Mouse (Mus musculus) adrenal gland, postnatal 25 days (tissue): ENCODE measurements around the gene Iars2. TPM values are rescaled to one million over a fixed set of nuclear protein-coding genes. Genes with fewer than 3 reads are reported as not detected.
A peak's percentile ranks its signal among the peaks of the same experiment; 100 is the strongest.
"Not testable (repeated sequence)": the region's sequence is repeated elsewhere in the genome, so short reads cannot be mapped to it uniquely, and the experiment has no call there.

Source experiments
- DNase-seq: peaks from one replicate; pipeline ENCODE4 v3.0.0; 2021; ENCODE audit warnings: mixed read lengths
- total RNA-seq: library from RNA; stranded (reverse); gene quantifications from 2 replicates; pipeline ENCODE4 v1.2.3, GENCODE M21; 2021

The Iars2 gene
- total RNA-seq, 1 experiment from 2014 or later = 107 TPM

DNA sequence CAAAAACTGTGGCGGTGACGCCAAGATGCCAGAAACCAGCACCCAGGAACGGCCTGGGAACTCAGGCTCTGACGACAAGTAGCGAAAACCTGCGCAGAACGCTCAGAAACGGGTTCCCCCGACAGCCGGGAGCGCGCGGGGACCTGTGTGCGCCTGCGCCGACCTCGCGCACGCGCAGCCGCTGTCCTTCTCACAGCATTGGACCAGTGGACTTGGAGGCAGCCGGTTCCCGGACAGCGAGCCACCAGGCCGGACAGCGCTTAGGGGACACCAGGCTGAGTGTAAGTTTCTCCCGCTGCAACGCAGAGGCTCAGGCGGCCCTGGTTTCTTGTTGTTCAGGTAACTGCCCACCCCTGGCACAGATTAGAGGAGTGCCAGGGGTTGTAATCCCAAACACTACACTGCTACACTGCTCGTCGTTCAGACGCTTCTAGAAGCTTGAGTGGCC is 2.8 kb upstream of the Iars2 start, which contains the start of gene Bpnt1:
Bpnt1 (plus strand) TSS at position 167 of the 448 bp plus-strand sequence.
- peak; percentile 90 for DNase-seq

DNA sequence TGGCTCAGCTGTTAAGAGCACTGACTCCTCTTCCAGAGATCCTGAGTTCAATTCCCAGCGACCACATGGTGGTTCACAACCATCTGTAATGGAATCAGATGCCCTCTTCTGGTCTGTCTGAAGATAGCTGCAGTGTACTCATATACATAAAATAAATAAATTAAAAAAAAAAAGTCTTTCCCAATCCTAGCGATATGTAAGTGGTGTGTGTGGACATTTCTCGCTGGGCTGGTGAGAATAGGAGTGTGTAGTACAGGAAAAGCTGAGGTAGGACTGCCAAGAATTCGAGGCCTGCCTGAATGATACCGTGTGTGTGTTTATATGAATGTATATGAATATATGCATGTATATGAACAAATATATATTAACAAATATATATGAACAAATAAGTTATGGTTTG is 2.2 kb upstream of the Iars2 start:
- no peak for DNase-seq

DNA sequence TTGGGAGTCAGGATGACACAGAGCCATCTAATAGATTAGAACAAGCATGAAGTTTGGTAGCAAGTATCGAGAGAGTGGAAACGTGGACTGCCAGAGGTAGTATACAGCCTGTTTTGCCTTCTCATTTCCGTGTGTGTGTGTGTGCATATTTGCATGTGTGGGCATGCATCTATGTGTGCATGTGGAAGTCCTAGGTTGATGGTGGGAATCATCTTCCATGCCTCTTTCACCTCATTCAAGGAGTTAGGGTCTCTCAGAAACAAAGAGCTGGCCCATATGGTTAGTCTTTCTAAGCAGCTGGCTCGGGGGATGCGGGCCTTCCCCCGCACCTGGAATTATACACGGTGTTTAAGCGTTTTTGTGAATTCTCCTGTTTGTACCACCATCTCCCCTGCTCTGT is 655 bp upstream of the Iars2 start:
- no peak for DNase-seq

- DNase-seq = not testable (repeated sequence)
Measured at GRCm38 (mm10) chr1:185327754-185328345, 1.3 kb downstream of the Iars2 start.

- DNase-seq = no peak
Measured at GRCm38 (mm10) chr1:185315846-185316568, 13.2 kb downstream of the Iars2 start.

GRCm38 (mm10) chr1:185314546-185314945 is 14.7 kb downstream of the Iars2 start:
- no peak for DNase-seq

- DNase-seq = no peak
Measured at GRCm38 (mm10) chr1:185311949-185312348, 17.2 kb downstream of the Iars2 start.

- peak; percentile 43 for DNase-seq
Measured at GRCm38 (mm10) chr1:185308908-185309307, 20.3 kb downstream of the Iars2 start.

DNA sequence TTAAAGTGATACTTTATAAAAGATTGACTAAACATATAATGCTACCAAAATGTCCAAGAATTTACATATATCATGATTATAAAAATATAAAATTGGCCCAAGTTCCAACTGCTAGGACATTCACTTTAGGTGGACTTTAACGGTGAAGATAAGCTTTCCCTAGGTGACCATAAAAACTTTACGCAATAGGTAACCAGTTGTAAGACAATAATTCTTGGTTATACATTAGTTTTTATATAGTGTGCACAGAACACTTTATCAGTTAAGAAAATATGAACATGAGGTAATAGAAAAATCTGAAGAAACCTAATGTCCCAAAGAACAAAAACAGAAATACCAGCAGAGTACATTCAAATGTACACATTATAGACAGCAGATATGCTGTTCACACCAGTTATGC is 20.9 kb downstream of the Iars2 start:
- no peak for DNase-seq

DNA sequence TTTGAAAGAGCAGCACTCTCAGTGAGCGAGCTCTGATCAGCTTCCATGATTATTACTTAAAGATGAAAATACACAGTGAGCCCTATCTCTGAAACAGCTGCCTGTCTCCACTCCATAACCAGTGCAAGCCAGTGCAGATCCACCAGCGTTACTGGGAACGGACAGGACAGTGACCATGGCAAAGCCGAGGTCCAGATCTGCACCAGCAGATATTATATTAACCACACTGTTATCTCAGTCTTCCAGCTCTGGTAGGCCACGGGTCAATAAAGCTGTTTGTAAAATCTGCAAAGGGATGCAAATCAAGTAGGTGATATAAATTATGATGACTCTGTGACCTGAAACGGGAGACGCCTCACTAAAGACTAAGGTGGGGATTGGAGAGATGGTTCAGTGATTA is 21.6 kb downstream of the Iars2 start:
- DNase-seq = no peak

GRCm38 (mm10) chr1:185306836-185307235 is 22.4 kb downstream of the Iars2 start:
- no peak for DNase-seq

- DNase-seq = no peak
Measured at GRCm38 (mm10) chr1:185302816-185303215, 26.4 kb downstream of the Iars2 start.

DNA sequence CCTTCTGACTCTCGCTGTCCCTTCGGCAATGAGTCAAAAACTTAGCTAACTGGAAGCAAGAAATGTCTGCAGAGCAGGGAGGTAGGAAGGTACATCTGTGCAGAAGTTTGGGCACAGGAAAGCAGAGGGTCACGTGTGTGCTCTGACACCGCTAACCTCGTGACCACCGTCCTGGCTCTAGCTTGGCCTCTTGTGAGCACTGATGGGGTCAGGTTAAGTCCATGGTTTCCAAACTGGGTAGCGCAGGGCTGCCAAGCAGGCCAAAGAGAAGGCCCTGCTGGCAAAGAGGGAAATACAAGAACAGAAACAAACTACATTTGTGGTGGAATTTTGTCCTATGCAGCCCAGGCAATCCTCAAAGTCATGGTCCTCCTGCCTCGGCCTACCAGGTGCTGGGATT is 30.7 kb downstream of the Iars2 start:
- no peak for DNase-seq

- no peak for DNase-seq
Measured at GRCm38 (mm10) chr1:185296850-185297249, 32.3 kb downstream of the Iars2 start.

GRCm38 (mm10) chr1:185292646-185293360 is 36.4 kb downstream of the Iars2 start:
- DNase-seq = no peak

GRCm38 (mm10) chr1:185291336-185291735 is 37.9 kb downstream of the Iars2 start:
- no peak for DNase-seq

- DNase-seq = no peak
Measured at GRCm38 (mm10) chr1:185289231-185289630, 40.0 kb downstream of the Iars2 start.

GRCm38 (mm10) chr1:185287066-185287465 is 42.1 kb downstream of the Iars2 start:
- no peak for DNase-seq

- peak; percentile 81 for DNase-seq
Measured at GRCm38 (mm10) chr1:185285171-185285570, 44.0 kb downstream of the Iars2 start.

DNA sequence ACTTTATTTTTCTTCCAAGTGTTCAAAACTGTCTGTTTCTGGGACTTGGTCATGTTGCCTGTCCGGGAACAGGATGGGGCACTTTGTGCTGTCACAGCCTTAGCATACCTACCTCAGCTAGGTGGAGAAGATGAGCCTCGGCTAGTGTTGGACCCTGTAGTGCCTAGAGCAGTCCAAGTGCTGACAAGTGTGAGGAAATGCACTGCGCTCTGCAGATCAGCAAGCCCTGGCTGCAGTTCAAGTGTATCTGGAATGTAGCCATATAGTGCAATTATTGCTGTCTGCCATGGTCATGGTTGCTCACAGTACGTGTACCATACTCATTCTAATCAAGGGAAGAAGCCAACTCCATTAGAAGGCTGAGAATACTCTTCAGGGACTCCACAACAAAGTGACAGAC is 44.5 kb downstream of the Iars2 start:
- peak; percentile 60 for DNase-seq

- DNase-seq = no peak
Measured at GRCm38 (mm10) chr1:185283247-185283646, 45.9 kb downstream of the Iars2 start.

- no peak for DNase-seq
Measured at GRCm38 (mm10) chr1:185282846-185283245, 46.4 kb downstream of the Iars2 start.

DNA sequence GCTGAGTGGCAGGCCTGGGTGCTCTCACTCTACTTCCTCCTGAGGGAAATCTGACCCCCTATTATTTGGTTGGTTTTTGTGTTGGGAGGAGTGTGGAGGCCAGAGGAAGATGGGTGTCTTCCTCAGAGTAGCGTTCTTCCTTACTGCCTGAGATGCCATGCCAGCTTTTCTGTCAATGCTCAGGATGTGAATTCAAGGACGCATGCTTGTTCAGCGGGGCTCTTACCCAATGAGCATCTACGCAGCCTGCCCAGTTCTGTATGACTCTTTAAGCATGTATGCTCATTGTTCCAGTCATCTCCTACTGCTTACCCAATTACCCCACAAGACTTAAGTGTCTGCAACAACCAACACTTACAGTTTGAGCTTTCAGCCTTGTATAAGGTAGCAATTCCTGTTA is 48.6 kb downstream of the Iars2 start:
- no peak for DNase-seq
